Mouse (Mus musculus) activated CD4-positive, CD25-positive, alpha-beta regulatory T cell, adult 4 months (primary cell): ENCODE results near the gene Prr12. TPM values are rescaled to one million over a fixed set of nuclear protein-coding genes. Genes with fewer than 3 reads are reported as not detected.
A peak's percentile ranks its signal among the peaks of the same experiment; 100 is the strongest.

ENCODE experiments used
- ATAC-seq: one replicate; pipeline ENCODE4 v1.8.0; 2017
- polyA plus RNA-seq, 2 experiments: library from polyadenylated mRNA; unstranded; fragments of 100-300 nt; shearing (Covaris generic); gene quantifications; one replicate each; pipeline ENCODE4 v1.2.1; 2017

Prr12 gene
- polyA plus RNA-seq, 2 experiments from 2014 or later: 9.5 to 11.4 TPM

GRCm38 (mm10) chr7:45019031-45019571 is 33.6 kb downstream of the Prr12 start:
- ATAC-seq: no peak

GRCm38 (mm10) chr7:45017242-45018061 is 35.2 kb downstream of the Prr12 start, which contains the start of gene Rras:
Gene Rras (plus strand): TSS chr7:45017961.
- ATAC-seq: peak; percentile 87

GRCm38 (mm10) chr7:45016761-45017160 is 35.9 kb downstream of the Prr12 start:
- no peak for ATAC-seq

GRCm38 (mm10) chr7:45015957-45016612 is 36.6 kb downstream of the Prr12 start, which contains the start of gene Scaf1:
Gene Scaf1 (minus strand): TSS chr7:45016363.
- peak; percentile 70 for ATAC-seq

GRCm38 (mm10) chr7:45015344-45015956 is 37.2 kb downstream of the Prr12 start:
- no peak for ATAC-seq

GRCm38 (mm10) chr7:45014096-45014451 is 38.6 kb downstream of the Prr12 start:
- ATAC-seq: no peak

GRCm38 (mm10) chr7:45013366-45014095 is 39.1 kb downstream of the Prr12 start:
- no peak for ATAC-seq

GRCm38 (mm10) chr7:45012824-45013223 is 39.9 kb downstream of the Prr12 start:
- ATAC-seq: no peak

GRCm38 (mm10) chr7:45012011-45012410 is 40.7 kb downstream of the Prr12 start:
- no peak for ATAC-seq

GRCm38 (mm10) chr7:45008411-45008810 is 44.3 kb downstream of the Prr12 start:
- ATAC-seq: no peak

- ATAC-seq: no peak
Observed at GRCm38 (mm10) chr7:45007846-45008245, 44.8 kb downstream of the Prr12 start.

- no peak for ATAC-seq
Observed at GRCm38 (mm10) chr7:45007141-45007540, 45.5 kb downstream of the Prr12 start.

GRCm38 (mm10) chr7:45006503-45006902 is 46.2 kb downstream of the Prr12 start:
- ATAC-seq: no peak

GRCm38 (mm10) chr7:45005321-45005992 is 47.2 kb downstream of the Prr12 start:
- ATAC-seq: no peak

GRCm38 (mm10) chr7:45004546-45004945 is 48.1 kb downstream of the Prr12 start:
- no peak for ATAC-seq

GRCm38 (mm10) chr7:45002440-45002839 is 50.2 kb downstream of the Prr12 start:
- no peak for ATAC-seq

- ATAC-seq: no peak
Observed at GRCm38 (mm10) chr7:45000539-45001114, 52.1 kb downstream of the Prr12 start.

- no peak for ATAC-seq
Observed at GRCm38 (mm10) chr7:44999753-45000152, 52.9 kb downstream of the Prr12 start.

GRCm38 (mm10) chr7:44998501-44998955 is 54.2 kb downstream of the Prr12 start, which contains the start of gene Bcl2l12:
Gene Bcl2l12 (minus strand): TSS chr7:44998712.
- no peak for ATAC-seq

GRCm38 (mm10) chr7:44997940-44998428 is 54.7 kb downstream of the Prr12 start:
- no peak for ATAC-seq
